Mouse (Mus musculus): ENCODE results near the gene Ptgir. TPM values are rescaled to one million over a fixed set of nuclear protein-coding genes. Genes with fewer than 3 reads are reported as not detected.
A peak's percentile ranks its signal among the peaks of the same experiment; 100 is the strongest.

The Ptgir gene
- polyA plus RNA-seq, 1 experiment from 2014 or later, result 0.43 TPM

GRCm38 (mm10) chr7:16938117-16938791, 32.0 kb downstream of the Ptgir start:
- H3K4me3 ChIP-seq, result no peak overlapping the region
- no peaks in the 10 kb centered on the region for H3K36me3 ChIP-seq
- H3K27me3 ChIP-seq (ENCODE audit: low read depth, poor library complexity, severe bottlenecking), result no peaks in the 10 kb centered on the region
- WGBS, result 77% methylated on average over 17 of the region's 17 CpGs
- 0 out of 2 replicates have a peak, but pooled peaks cover 3% of the 10 kb centered on the region for H3K4me1 ChIP-seq
- no peaks in the 10 kb centered on the region for H3K9me3 ChIP-seq (replicated peaks)
- DNase-seq (ENCODE audit: low spot score), result no peak
- no peak overlapping the region for H3K27ac ChIP-seq

GRCm38 (mm10) chr7:16940292-16940691, 34.0 kb downstream of the Ptgir start:
- no peaks in the 10 kb centered on the region for H3K36me3 ChIP-seq
- WGBS, result 68% methylated on average over 7 of the region's 7 CpGs
- no peak for DNase-seq (ENCODE audit: low spot score)

GRCm38 (mm10) chr7:16942861-16943260, 36.6 kb downstream of the Ptgir start:
- Histone ChIP-seq H3K36me3 (no peaks in the 10 kb centered on the region), H3K4me1 (peaks cover 46% of the 10 kb centered on the region), H3K27ac (no peak overlapping the region), H3K27me3 (ENCODE audit: low read depth, poor library complexity, severe bottlenecking) (peaks cover 33% of the 10 kb centered on the region), H3K9me3 (replicated peaks) (no peaks in the 10 kb centered on the region), H3K4me3 (no peak overlapping the region)
- DNase-seq (ENCODE audit: low spot score), result no peak
- 72% methylated on average over 4 of the region's 4 CpGs for WGBS

More at GRCm38 (mm10) chr7:16940292-16940691, 34.0 kb downstream of the Ptgir start:
- Histone ChIP-seq H3K27me3 (ENCODE audit: low read depth, poor library complexity, severe bottlenecking) (peaks cover 8% of the 10 kb centered on the region), H3K9me3 (replicated peaks) (no peaks in the 10 kb centered on the region), H3K4me1 (peaks cover 21% of the 10 kb centered on the region), H3K27ac (no peak overlapping the region), H3K4me3 (no peak overlapping the region)

GRCm38 (mm10) chr7:16944061-16944807, 37.9 kb downstream of the Ptgir start, which contains the start of gene Pnmal2:
Gene Pnmal2, plus strand, starts transcription at chr7:16944682.
- Histone ChIP-seq H3K4me3 (peak within 1 kb of the TSS; percentile 72), H3K27me3 (ENCODE audit: low read depth, poor library complexity, severe bottlenecking) (peaks cover 47% of the 10 kb centered on the region), H3K4me1 (peaks cover 49% of the 10 kb centered on the region), H3K36me3 (no peaks in the 10 kb centered on the region), H3K9me3 (replicated peaks) (no peaks in the 10 kb centered on the region), H3K27ac (peak within 1 kb of the TSS; percentile 86)
- WGBS, result 16% methylated on average over 36 of the region's 36 CpGs
- peak; percentile 94 for DNase-seq (ENCODE audit: low spot score)

GRCm38 (mm10) chr7:16944808-16945315, 38.6 kb downstream of the Ptgir start:
- no peaks in the 10 kb centered on the region for H3K36me3 ChIP-seq
- H3K27ac ChIP-seq, result peak overlapping the region; percentile 86
- peaks cover 53% of the 10 kb centered on the region for H3K4me1 ChIP-seq
- peaks cover 54% of the 10 kb centered on the region for H3K27me3 ChIP-seq (ENCODE audit: low read depth, poor library complexity, severe bottlenecking)
- H3K9me3 ChIP-seq (replicated peaks), result no peaks in the 10 kb centered on the region
- H3K4me3 ChIP-seq, result peak overlapping the region; percentile 72
- under 1% methylated on average over 22 of the region's 22 CpGs for WGBS
- DNase-seq (ENCODE audit: low spot score), result no peak

GRCm38 (mm10) chr7:16945419-16945818, 39.1 kb downstream of the Ptgir start:
- WGBS, result 10% methylated on average over 17 of the region's 17 CpGs
- peak overlapping the region; percentile 86 for H3K27ac ChIP-seq
- peak overlapping the region; percentile 72 for H3K4me3 ChIP-seq
- no peaks in the 10 kb centered on the region for H3K9me3 ChIP-seq (replicated peaks)
- peaks cover 56% of the 10 kb centered on the region for H3K4me1 ChIP-seq
- no peak for DNase-seq (ENCODE audit: low spot score)
- H3K36me3 ChIP-seq, result no peaks in the 10 kb centered on the region
- H3K27me3 ChIP-seq (ENCODE audit: low read depth, poor library complexity, severe bottlenecking), result peaks cover 56% of the 10 kb centered on the region

- Histone ChIP-seq H3K9me3 (replicated peaks) (no peaks in the 10 kb centered on the region), H3K4me3 (peak overlapping the region; percentile 49), H3K27me3 (ENCODE audit: low read depth, poor library complexity, severe bottlenecking) (peaks cover 56% of the 10 kb centered on the region), H3K27ac (peak overlapping the region; percentile 43), H3K36me3 (no peaks in the 10 kb centered on the region), H3K4me1 (peaks cover 57% of the 10 kb centered on the region)
- DNase-seq (ENCODE audit: low spot score), result peak; percentile 56
- WGBS, result 3% methylated on average over 53 of the region's 53 CpGs
These were observed 40.4 kb downstream of the Ptgir start for GRCm38 (mm10) chr7:16946441-16947348.

- H3K36me3 ChIP-seq, result no peaks in the 10 kb centered on the region
- H3K27ac ChIP-seq, result peak overlapping the region; percentile 43; the same call in 1 of the 2 replicates
- H3K4me3 ChIP-seq, result peak overlapping the region; percentile 49
- no peaks in the 10 kb centered on the region for H3K9me3 ChIP-seq (replicated peaks)
- H3K27me3 ChIP-seq (ENCODE audit: low read depth, poor library complexity, severe bottlenecking), result peaks cover 56% of the 10 kb centered on the region
- WGBS, result 15% methylated on average over 22 of the region's 22 CpGs
- H3K4me1 ChIP-seq, result peaks cover 57% of the 10 kb centered on the region
- no peak for DNase-seq (ENCODE audit: low spot score)
These were observed 41.1 kb downstream of the Ptgir start for GRCm38 (mm10) chr7:16947349-16947895.

- peaks cover 57% of the 10 kb centered on the region for H3K4me1 ChIP-seq
- H3K27ac ChIP-seq, result no peak overlapping the region; the same call in 1 of the 2 replicates
- H3K36me3 ChIP-seq, result no peaks in the 10 kb centered on the region
- peak overlapping the region; percentile 49; the same call in 1 of the 2 replicates for H3K4me3 ChIP-seq
- H3K27me3 ChIP-seq (ENCODE audit: low read depth, poor library complexity, severe bottlenecking), result peaks cover 56% of the 10 kb centered on the region
- DNase-seq (ENCODE audit: low spot score), result peak; percentile 42
- H3K9me3 ChIP-seq (replicated peaks), result no peaks in the 10 kb centered on the region
- 22% methylated on average over 4 of the region's 4 CpGs for WGBS
These were observed 41.7 kb downstream of the Ptgir start for GRCm38 (mm10) chr7:16947959-16948361.

- Histone ChIP-seq H3K27ac (no peak overlapping the region; the same call in 1 of the 2 replicates), H3K9me3 (replicated peaks) (no peaks in the 10 kb centered on the region), H3K4me1 (peaks cover 52% of the 10 kb centered on the region), H3K27me3 (ENCODE audit: low read depth, poor library complexity, severe bottlenecking) (peaks cover 56% of the 10 kb centered on the region), H3K4me3 (no peak overlapping the region), H3K36me3 (no peaks in the 10 kb centered on the region)
- 50% methylated on average over 8 of the region's 8 CpGs for WGBS
- no peak for DNase-seq (ENCODE audit: low spot score)
These were observed 42.7 kb downstream of the Ptgir start for GRCm38 (mm10) chr7:16948923-16949458.

- Histone ChIP-seq H3K27me3 (ENCODE audit: low read depth, poor library complexity, severe bottlenecking) (peaks cover 49% of the 10 kb centered on the region), H3K27ac (peak overlapping the region; percentile 27; the same call in 1 of the 2 replicates)
These were observed 43.9 kb downstream of the Ptgir start for GRCm38 (mm10) chr7:16949908-16950841.

More at GRCm38 (mm10) chr7:16949908-16950841, 43.9 kb downstream of the Ptgir start:
- Histone ChIP-seq H3K4me3 (peak overlapping the region; percentile 40), H3K9me3 (replicated peaks) (no peaks in the 10 kb centered on the region), H3K4me1 (peaks cover 40% of the 10 kb centered on the region), H3K36me3 (no peaks in the 10 kb centered on the region)
- peak; percentile 91 for DNase-seq (ENCODE audit: low spot score)
- 13% methylated on average over 29 of the region's 29 CpGs for WGBS

Data from limb, embryonic 10.5 days (tissue).